Mouse (Mus musculus): Measurements from ENCODE around the gene Dnah7b.
"Not testable (repeated sequence)": the region's sequence is repeated elsewhere in the genome, so short reads cannot be mapped to it uniquely, and the experiment has no call there.

Gene Dnah7b

DNA sequence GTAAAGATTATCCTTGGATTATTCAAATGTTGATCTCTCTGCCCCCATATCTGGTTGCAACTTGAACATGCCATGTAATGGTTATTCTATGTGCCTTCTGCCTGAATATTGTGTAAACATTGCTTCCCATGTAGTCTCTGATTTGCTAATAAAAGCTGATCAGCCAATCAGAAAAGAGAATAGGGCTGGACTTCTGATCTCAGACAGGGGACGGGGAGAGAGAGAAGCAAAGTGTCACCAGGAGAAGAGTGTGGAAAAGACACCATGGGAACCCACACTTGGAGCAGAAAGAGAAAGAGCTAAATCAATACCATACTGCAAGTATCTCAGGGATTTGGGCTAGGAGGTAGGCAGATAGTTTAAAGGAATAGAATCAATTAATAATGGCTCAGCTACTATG is at the start of gene Dnah7b:
Gene Dnah7b (plus strand): TSS at position 301 of the 400 bp plus-strand sequence.
- DNase-seq, result no peak

DNA sequence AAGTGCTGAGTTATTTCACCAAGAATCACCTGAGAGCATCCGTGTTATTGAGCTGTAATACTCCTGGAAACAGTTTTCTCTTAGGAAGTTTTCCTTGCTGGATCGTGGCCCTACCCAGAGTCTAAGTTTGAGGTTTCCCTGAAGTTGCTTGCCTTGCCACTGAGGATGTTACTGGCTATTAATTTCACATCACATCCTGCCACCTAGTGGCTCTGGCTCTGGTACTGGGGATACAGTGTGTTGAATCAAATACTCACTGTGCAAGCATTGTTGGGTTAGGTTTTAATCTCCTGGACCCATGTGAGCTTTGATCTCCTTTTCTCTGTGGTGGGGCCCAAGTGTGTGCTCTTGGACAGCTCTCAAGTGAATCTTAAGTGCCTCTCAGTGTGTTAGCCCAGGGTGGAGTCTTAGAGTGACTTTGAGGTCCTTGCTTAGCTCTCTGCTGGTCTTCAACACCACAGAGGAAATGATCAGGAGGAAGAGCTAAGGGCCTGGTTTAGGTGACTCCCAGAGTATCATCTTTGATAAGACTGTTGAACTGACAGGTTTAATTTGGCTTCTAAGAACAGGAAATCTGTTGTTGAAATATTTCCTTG is 47.6 kb upstream of the Dnah7b start:
- peak; percentile 6 for DNase-seq

DNA sequence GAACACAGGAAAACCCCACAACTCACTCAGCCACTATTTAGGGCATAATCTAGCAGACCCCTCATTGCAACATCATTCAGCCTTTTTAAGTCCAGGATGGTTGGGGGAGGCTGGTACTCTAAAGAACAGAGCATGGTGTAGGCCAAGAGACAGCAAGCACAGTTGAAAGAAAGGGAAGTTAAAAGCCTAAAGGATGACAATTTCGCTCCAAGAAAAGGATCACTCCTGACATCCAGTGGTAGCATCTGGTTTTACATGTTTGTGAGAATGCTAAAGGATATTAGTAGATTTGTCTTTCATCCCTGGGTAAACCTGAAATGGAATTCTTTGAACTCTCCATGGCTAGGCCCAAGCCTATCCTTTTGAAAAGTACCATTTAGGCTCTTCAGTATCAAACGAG is 43.9 kb upstream of the Dnah7b start:
- no peak for DNase-seq

DNA sequence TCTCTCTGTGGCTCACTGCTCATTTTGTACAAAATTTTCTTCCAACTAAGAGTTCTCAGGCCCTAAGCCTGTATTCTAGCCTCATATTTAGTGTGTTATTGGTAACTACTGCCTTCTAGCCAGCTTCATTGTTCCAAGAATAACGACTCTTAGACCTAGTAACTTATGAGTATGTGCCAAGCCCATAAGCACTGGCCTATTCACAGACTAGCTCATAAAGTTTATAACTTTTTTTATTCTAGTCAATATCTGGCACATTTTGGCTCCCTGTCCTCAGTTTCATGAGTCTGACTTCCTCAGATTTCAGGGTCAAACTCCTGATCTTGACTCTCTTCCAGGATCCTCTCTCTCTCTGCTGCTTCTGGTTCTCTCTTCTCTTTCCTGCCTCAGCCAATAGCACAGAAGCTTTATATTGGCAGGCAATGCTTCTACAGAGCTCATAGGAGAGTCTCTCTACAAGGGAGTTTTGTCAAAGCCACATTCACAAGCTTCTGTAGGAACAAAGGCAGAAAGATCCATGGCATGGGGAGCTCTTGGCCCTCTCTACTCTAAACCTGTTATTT is 34.0 kb upstream of the Dnah7b start:
- no peak for DNase-seq

DNA sequence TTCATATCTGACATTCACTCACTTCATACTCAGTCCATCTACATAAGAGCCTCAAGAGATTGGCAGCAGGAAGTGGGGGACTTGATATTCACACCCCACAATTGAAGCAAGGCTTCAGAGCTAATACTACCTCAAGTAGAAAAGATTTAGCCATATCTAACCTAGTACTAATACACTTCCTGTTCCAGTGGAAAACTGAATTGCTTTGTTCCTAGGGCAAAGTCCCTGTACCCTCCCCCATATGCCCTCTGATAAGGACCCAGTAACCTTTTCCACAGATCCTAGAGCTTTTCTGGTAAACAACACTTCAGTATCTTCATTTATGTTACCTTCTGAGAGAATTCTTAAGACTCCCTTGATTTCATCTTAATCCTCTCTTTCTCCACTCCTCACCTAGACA is 17.9 kb upstream of the Dnah7b start:
- DNase-seq, result no peak

DNA sequence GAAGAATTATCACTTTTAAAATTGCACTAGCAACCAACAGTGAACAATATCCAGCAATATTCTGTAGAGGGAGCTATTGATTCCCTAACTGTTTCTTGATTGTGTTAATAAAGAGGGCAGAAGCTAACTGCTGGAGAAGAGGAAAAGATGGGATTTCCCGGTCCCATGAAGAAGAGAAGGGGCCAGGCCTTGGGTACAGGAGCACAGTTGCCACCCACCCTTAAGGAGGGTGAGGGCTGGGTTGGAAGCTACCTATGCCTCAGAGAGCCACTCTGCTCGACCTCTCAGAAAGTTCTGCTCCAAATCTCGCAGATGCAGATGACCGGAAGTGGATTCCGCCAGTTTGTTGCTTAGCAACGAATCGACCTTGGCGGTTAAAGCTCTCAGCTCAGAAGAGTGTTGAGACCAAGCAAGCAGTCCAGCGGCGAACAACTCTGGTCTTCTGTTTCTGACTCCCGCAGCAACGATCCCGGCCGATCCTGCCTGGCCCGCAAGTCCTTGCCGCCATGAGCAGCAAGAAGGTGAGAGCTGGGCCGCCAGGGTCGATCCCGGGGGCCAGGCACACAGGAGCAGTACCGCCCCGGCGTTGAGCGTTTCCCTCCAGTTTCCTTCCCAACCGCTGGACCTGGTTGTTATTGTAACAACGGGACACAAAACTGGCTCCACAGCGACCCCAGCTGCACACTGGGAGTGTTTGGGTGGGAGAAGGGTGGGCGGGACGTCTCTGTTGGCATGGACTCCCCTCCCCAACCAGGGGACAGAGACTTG is 553 bp downstream of the Dnah7b start:
- DNase-seq, result peak; percentile 81

DNA sequence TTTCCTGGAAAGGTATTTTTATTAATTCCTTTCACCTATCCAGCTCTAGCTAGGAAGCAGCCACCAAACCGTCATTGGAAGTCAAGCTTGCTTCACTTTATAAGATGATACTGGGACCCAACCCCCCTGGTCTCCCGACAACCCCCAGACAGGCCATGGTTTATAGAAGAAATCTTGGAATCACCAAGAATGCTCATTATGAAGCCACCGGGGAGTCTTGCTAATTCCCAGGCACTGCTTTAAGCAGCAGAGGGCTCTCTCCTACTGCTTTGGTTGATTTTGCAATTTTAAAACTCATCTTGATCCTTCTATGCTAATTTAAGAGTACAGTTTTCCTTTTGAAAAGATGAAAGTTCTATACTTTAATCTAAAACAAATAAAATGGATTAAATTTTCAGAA is 2.7 kb downstream of the Dnah7b start:
- not testable (repeated sequence) for DNase-seq

DNA sequence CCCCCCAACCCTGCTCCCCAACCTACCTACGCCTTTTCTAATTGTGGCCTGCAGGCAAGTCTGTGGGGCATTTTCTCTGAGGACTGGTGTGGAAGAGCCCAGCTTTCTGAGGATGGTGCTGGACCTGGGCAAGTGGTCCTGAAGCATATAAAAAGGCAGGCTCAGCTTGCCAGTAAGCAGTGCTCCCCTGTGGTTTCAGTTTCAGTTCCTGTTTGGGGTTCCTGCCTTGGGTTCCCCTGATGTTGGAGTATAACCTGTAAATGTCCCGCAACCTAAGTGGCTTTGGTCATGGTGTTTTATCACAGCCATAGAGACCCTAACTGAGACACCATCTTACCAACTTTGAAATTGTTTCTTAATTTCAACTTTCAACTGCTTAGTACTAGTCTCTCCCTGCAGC is 11.8 kb downstream of the Dnah7b start:
- DNase-seq, result no peak

DNA sequence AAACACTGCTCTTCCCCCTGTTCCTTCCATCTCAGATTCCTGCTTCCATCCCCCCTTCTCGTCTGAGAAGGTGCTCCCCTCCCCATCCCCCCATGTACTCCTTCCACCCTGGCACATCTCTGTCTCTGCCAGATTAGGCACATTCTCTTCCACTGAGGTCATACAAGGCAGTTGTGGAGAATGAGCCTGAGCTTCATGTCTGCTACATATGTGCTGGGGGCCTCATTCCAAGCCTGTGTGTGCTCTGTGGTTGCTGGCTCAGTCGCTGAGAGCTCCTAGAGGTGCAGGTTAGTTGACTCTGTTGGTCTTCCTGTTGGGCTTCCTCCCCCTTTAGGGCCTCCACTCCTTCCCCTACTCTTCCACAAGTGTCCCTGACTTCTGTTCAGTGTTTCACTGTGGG is 34.4 kb downstream of the Dnah7b start:
- no peak for DNase-seq

DNA sequence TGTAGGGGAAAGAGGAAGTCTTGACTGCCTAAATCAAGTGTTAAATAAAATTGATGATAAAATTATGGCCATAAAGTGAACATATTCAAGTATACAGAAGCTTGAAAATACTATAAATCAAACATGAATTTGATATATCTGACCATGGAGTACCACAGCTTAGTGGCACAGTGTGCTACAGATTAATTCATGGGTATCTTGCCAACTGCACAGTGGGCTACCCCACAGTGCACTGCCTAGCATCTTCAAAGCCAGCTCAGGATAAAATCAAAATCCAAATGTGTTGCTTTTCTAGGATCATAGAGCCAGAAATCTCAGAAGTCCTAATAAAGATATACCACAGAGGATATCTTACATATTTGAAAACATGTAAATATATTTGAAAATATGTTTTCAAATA is 46.5 kb downstream of the Dnah7b start:
- DNase-seq, result not testable (repeated sequence)

DNA sequence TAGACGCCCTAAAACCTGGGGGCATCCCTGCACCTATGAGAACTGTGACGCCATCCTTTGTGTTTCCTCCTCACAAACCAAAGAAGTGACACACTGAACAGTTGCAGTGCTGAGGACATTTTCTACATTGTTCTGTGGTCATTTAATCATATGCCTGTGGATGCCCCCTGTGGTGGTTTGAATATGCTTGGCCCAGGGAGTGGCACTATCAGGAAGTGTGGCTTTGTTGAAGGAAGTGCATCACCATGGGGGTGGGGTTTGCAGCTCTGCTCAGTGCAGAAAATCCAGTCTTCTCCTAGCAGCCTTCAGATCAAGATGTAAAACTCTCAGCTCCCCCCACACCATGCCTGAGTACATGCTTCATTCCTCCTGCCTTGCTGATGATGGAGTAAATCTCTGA is 51.1 kb downstream of the Dnah7b start:
- not testable (repeated sequence) for DNase-seq

DNA sequence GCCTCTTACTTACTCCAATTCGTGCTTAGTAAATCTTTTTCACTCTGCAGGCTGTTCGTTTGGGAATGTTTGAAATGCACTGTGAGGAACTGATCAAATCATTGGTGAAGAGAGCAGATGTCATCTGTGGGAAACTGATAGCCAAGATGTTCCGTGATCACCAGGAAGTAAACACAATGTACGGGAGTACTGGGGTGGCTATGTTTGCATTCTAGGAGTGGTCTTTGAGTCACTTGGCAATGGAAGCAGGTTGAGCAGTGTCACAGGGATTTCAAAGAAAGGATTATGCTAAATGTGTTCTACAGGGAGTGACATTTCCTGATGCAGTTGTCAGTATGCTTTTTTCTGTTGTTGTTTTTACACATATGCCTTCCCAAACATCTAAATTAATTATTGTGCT is 61.9 kb downstream of the Dnah7b start:
- no peak for DNase-seq

DNA sequence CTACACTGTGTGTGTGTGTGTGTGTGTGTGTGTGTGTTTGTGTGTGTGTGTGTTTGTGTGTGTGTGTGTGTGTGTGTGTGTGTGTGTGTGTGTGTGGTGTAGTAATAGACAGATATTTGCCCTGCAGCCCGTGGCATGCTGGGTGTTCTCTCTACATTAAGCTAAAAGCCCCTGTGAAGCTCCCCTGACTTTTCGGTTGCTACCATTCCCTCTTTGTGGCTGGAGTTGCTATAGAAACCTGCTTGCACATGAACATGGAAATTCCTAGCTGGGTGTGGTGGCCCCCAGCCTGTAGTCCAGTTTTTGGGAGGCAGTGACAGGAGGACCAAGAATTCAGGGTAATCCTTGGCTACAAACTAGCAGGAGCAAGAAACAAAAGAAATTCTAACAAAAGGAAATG is 130.7 kb downstream of the Dnah7b start:
- not testable (repeated sequence) for DNase-seq

DNA sequence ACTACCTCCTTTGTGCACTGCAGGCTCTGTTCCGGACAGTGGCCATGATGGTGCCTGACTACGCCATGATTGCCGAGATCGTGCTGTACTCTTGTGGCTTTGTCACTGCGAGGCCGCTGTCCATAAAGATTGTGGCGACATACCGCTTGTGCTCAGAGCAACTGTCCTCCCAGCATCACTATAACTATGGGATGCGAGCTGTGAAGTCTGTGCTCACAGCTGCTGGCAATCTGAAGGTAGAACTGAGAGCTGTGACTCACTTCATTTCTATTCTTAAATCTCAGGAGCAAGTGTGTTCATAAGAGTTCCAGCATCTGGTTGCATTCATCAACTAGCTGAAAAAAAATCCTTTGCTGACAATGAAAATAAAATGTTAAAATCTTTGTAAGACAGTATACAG is 135.1 kb downstream of the Dnah7b start:
- DNase-seq, result not testable (repeated sequence)

DNA sequence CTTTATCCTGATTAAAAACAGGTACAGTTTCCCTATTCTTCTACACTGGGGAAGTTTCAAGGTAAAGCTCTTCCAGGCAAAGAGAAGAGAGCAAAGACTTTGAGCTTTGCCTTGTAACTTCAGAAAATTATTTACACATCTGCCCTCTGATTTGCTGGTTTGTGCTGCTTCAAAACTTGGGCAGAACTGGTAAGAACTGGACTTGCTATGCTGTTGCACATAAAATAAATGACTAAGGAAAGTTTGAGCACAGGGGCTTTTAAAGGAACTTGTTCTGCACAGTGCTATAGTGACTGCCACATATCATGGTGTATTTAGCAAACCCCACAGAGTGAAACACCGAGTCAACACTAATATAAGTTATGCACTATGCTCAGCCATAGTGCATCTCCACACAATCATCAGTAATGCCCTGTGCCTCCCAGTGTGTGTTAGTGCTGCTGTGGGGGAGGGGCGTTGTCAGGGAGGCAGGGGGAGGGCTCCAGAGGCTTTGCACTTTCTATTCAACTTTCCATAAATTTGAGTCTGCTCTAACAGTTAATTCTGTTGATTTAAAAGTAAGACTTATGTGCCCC is 144.0 kb downstream of the Dnah7b start:
- not testable (repeated sequence) for DNase-seq

DNA sequence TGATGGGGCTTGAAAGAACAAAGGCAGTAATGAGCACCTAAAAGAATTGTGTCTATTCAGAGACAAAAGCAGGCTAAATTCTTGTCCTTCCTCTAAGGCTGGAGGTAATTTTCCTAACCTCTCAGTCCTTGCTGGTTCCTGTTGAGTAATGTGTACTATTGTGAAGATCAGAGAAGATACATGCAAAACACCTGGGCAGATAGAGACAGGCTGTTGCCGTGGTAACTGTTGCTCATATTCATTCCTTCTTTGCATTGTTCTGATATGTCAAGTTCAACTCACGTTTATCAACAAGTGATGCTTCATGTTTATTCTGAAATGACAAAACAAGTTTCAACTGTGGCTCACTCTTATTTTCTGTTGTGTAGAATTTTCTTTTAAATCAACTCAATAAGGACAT is 156.6 kb downstream of the Dnah7b start:
- not testable (repeated sequence) for DNase-seq

DNA sequence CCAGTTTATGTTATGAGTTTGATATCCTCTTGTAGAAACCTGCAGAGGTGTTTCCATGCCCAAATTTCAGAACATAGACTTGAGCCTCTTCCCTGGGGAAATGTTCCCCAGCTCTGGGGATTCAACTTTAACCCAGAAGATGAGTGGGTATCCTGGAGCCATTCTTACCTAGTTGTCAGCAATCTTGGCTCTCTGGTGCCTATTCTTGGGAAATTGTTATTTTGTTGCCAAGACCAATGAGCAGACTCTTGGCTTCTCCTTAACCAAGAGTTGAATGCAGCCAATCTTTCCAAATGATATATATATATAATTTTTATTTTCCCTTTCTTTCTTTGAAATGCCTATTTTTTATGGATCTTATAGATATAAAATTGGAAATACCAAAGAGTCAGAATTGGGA is 160.0 kb downstream of the Dnah7b start:
- DNase-seq, result not testable (repeated sequence)

DNA sequence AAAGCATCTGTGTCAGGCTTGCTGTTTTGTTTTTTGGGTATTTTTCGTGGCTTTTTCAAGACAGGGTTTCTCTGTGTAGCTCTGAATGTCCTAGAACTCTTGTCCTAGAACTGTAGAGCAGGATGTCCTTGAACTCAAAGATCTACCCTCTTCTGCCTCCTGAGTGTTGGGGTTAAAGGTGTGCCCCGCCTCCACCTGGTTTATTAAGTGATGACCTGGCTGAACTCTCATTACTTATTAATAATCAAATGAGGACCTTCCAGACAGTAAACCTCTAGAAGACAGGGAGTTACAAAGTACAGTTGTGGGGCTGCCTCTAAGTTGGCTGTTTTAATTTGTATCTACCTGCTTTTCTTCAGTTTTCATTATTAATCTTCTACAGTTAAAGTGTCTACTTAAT is 202.7 kb downstream of the Dnah7b start:
- DNase-seq, result peak; percentile 10

DNA sequence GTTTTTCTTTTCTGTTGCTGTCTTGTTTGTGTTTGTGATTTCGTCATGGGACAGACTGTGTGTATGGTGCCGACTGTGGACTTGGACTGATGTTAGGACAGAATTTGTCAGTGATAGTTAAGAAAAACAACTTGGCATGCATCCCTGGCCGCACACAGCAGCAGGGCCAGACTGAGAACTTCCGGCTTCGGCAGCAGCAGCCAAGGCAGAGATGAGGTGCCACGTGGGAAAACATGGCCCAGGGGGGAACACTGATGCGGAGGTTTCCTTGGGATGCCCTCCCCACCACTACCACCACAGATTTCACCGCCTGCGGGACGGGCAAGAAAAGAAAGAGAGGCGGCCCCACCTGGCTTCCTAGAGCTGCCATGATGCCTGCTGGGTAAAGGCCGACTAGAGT is 205.8 kb downstream of the Dnah7b start:
- no peak for DNase-seq

DNA sequence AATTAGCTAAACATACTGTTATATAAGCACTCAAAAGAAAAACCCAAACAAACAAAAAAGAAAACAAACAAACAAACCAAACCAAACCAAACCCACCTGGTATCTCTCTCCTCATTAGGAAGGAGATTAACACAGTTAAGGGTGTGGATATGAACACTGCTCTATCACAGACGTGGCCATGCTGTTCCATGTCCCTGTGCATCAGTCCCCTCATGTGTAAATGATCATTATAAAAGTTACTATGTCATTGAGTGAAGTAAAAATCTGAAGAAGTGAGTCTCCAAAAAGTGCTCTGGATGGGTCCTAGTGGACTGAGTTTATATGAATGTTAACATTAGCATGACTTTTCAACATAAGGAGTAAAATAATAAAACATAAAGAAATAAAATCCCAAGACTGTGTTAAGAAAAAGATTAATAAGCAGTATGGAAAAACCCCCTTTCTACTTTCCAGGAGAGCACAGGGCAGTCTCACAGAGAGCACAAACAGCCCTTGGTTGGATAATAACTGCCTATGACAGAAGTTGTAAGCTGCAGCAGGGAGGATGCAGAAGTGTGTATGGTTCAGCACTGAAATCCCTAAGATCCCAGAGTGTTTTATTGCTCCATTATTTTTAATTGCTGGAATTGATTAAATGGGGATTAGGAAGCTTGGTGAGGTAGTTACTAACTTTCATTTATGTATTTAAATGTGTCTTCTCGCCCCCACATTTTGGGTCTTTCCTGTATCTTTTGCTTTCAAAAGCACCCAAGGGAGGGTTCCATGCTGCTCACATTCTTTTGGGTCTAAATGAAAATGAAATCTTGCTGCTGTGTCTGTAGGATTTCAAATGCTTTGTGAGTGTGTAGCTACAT is 212.2 kb downstream of the Dnah7b start:
- not testable (repeated sequence) for DNase-seq

DNA sequence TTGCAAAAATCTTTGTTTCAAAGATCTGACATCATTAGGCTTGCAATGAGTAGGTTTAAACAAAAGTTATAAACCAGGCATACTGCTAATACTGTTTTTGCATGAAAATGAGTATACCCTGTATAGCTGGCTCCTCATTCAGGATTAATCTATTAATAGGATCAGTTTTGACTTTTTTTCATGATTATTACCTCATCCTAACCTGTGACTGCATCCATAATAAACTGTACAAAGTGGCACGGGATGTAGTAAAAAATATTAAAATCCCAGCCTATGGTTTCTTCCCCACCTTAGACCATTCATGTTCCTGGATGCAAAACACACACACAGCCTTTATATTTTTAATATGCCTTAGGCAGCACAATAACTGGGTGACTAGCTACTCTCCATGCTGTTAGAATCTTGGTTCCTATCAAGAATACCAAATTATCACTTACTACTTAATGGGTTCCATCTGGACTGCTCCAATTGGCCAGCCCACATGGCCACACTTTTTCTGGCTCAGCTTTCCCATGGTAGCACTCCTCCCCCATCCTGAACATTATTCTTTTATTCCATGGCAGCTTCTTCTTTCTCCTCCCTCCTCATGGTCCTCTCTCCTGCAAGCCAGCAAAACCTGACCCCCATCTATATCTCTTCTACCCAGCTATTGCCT is 212.9 kb downstream of the Dnah7b start:
- not testable (repeated sequence) for DNase-seq

DNA sequence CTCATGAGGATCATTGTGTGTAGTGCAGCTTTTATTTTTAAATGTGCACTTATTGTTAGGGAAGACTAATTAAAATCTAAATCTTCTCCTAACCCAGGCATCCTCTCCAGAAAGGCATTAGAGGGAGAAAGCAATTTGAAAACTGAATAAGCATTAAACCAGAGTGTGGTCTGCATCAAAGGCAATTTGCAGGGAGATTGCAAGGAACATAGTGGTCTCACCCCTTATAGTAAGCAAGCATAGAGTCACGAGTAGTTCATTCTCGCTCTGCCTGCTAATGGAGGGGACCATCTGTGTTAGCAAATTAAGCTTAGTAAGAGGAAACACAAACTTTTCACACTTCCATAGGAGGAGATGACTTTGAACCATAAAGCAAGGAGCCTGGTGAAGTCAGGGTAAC is 228.3 kb downstream of the Dnah7b start:
- DNase-seq, result not testable (repeated sequence)

Measured in kidney, adult 11 months (tissue).